Mouse (Mus musculus) C2C12 (cell line): ENCODE results near the gene Leo1.

ENCODE experiments used
- CTCF ChIP-seq: IDR thresholded peaks from one replicate; pipeline ENCODE4 v1.5.1; 2011; ENCODE audit not compliant: control insufficient read depth, insufficient read depth, insufficient read length
- MYOD1 ChIP-seq: IDR thresholded peaks from one replicate; pipeline ENCODE4 v1.6.1; 2011; ENCODE audit warnings: low read depth; ENCODE audit not compliant: control insufficient read depth, insufficient read length

- no peak for TF ChIP-seq CTCF
- no peak for TF ChIP-seq MYOD1
Observed at GRCm38 (mm10) chr9:75485231-75485630, 43.9 kb downstream of the Leo1 start.
